Mouse (Mus musculus) urinary bladder, postnatal 14 days (tissue): ENCODE data around the gene Gm21738.
"Not testable (repeated sequence)": the region's sequence is repeated elsewhere in the genome, so short reads cannot be mapped to it uniquely, and the experiment has no call there.

Experiments used
- DNase-seq: peaks from one replicate; pipeline ENCODE4 v3.0.0; 2021; ENCODE audit warnings: low spot score

Gene Gm21738

DNA sequence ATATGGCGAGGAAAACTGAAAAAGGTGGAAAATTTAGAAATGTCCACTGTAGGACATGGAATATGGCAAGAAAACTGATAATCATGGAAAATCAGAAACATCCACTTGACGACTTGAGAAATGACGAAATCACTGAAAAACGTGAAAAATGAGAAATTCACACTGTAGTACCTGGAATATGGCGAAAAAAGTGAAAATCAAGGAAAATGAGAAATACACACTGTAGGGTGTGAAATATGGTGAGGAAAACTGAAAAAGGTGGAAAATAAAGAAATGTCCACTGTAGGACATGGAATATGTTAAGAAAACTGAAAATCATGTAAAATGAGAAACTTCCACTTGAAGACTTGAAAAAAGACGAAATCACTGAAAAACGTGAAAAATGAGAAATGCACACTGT lies at the start of gene Gm21738:
TSS of gene Gm21738 (minus strand) at position 101 of the 400 bp plus-strand sequence.
- DNase-seq = not testable (repeated sequence)

DNA sequence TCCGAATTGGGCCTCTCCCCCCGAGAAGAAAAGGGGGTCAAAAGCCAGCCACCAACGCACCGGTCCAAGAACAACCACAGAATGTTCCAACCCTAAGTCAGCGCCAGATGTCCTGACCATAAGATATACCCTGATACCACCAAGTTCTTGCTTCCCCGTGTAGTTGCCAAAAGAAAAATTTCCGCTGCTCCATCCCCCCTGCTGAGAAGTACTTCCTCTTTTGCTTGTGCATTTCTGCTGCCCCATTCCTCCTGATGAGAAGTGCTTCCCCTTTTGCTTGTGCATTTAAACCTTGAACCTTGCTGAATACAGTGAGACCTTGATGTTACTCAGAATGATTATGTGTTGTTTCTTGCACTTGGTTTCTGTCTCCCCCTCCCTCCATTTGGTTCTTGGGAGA lies 35.0 kb downstream of the Gm21738 start:
- DNase-seq = not testable (repeated sequence)
